Mouse (Mus musculus): ENCODE results near the gene Ncaph. TPM values are rescaled to one million over a fixed set of nuclear protein-coding genes. Genes with fewer than 3 reads are reported as not detected.

Gene Ncaph
- polyA plus RNA-seq, 1 experiment from 2014 or later = 14.5 TPM

GRCm38 (mm10) chr2:127074116-127074515 is 59.6 kb downstream of the Ncaph start:
- WGBS = 95% methylated on average over 2 of the region's 2 CpGs
- H3K4me3 ChIP-seq (ENCODE audit: low read length) = no peak overlapping the region

GRCm38 (mm10) chr2:127070879-127071278 is 62.9 kb downstream of the Ncaph start:
- Histone ChIP-seq H3K36me3 (ENCODE audit: control insufficient read depth, insufficient read depth, low read length) (peaks cover 3% of the 10 kb centered on the region; the same call in 1 of the 2 replicates), H3K4me3 (ENCODE audit: low read length) (peak overlapping the region; percentile 60), H3K27me3 (replicated peaks; ENCODE audit: control insufficient read depth, insufficient read depth, low read length) (no peaks in the 10 kb centered on the region), H3K9me3 (ENCODE audit: control insufficient read depth, low read length) (no peaks in the 10 kb centered on the region), H3K27ac (ENCODE audit: low read depth, low read length) (peak overlapping the region; percentile 32; the same call in 1 of the 2 replicates), H3K9ac (ENCODE audit: low read depth, low read length) (peak overlapping the region; percentile 69), H3K4me2 (ENCODE audit: low read length) (peak overlapping the region; percentile 75), H3K4me1 (ENCODE audit: control insufficient read depth, insufficient read depth, low read depth, low read length) (peaks cover 10% of the 10 kb centered on the region)
- no peak for ATAC-seq
- 12% methylated on average over 9 of the region's 9 CpGs for WGBS

More at GRCm38 (mm10) chr2:127074116-127074515, 59.6 kb downstream of the Ncaph start:
- no peak overlapping the region for H3K27ac ChIP-seq (ENCODE audit: low read depth, low read length)
- no peak overlapping the region for H3K4me2 ChIP-seq (ENCODE audit: low read length)
- H3K4me1 ChIP-seq (ENCODE audit: control insufficient read depth, insufficient read depth, low read depth, low read length) = peaks cover 10% of the 10 kb centered on the region
- no peaks in the 10 kb centered on the region for H3K9me3 ChIP-seq (ENCODE audit: control insufficient read depth, low read length)
- no peak for ATAC-seq
- H3K36me3 ChIP-seq (ENCODE audit: control insufficient read depth, insufficient read depth, low read length) = no peaks in the 10 kb centered on the region
- H3K9ac ChIP-seq (ENCODE audit: low read depth, low read length) = no peak overlapping the region
- no peaks in the 10 kb centered on the region for H3K27me3 ChIP-seq (replicated peaks; ENCODE audit: control insufficient read depth, insufficient read depth, low read length)

GRCm38 (mm10) chr2:127070435-127070841 is 63.3 kb downstream of the Ncaph start, which contains the start of gene Blvra:
Blvra (plus strand) TSS chr2:127070665.
- H3K9me3 ChIP-seq (ENCODE audit: control insufficient read depth, low read length) = no peaks in the 10 kb centered on the region
- H3K36me3 ChIP-seq (ENCODE audit: control insufficient read depth, insufficient read depth, low read length) = peaks cover 3% of the 10 kb centered on the region; the same call in 1 of the 2 replicates
- no peaks in the 10 kb centered on the region for H3K27me3 ChIP-seq (replicated peaks; ENCODE audit: control insufficient read depth, insufficient read depth, low read length)
- H3K27ac ChIP-seq (ENCODE audit: low read depth, low read length) = peak within 1 kb of the TSS; percentile 32; the same call in 1 of the 2 replicates
- peak within 1 kb of the TSS; percentile 60 for H3K4me3 ChIP-seq (ENCODE audit: low read length)
- under 1% methylated on average over 28 of the region's 32 CpGs for WGBS
- peak within 1 kb of the TSS; percentile 75 for H3K4me2 ChIP-seq (ENCODE audit: low read length)
- peak within 1 kb of the TSS; percentile 69 for H3K9ac ChIP-seq (ENCODE audit: low read depth, low read length)
- peak; percentile 100 for ATAC-seq
- peaks cover 10% of the 10 kb centered on the region for H3K4me1 ChIP-seq (ENCODE audit: control insufficient read depth, insufficient read depth, low read depth, low read length)

- Histone ChIP-seq H3K27ac (ENCODE audit: low read depth, low read length) (0 out of 2 replicates have a peak overlapping the region, but pooled peaks have one; percentile 18), H3K4me3 (ENCODE audit: low read length) (peak overlapping the region; percentile 60), H3K9ac (ENCODE audit: low read depth, low read length) (peak overlapping the region; percentile 69; the same call in 1 of the 2 replicates), H3K27me3 (replicated peaks; ENCODE audit: control insufficient read depth, insufficient read depth, low read length) (no peaks in the 10 kb centered on the region), H3K4me2 (ENCODE audit: low read length) (peak overlapping the region; percentile 75), H3K4me1 (ENCODE audit: control insufficient read depth, insufficient read depth, low read depth, low read length) (peaks cover 10% of the 10 kb centered on the region), H3K9me3 (ENCODE audit: control insufficient read depth, low read length) (no peaks in the 10 kb centered on the region), H3K36me3 (ENCODE audit: control insufficient read depth, insufficient read depth, low read length) (peaks cover 3% of the 10 kb centered on the region; the same call in 1 of the 2 replicates)
- 15% methylated on average over 11 of the region's 11 CpGs for WGBS
- peak; percentile 27; the same call in 1 of the 2 replicates for ATAC-seq
These were observed 63.8 kb downstream of the Ncaph start for GRCm38 (mm10) chr2:127069781-127070434.

- H3K9me3 ChIP-seq (ENCODE audit: control insufficient read depth, low read length) = no peaks in the 10 kb centered on the region
- H3K36me3 ChIP-seq (ENCODE audit: control insufficient read depth, insufficient read depth, low read length) = peaks cover 3% of the 10 kb centered on the region; the same call in 1 of the 2 replicates
- ATAC-seq = no peak
- H3K27me3 ChIP-seq (replicated peaks; ENCODE audit: control insufficient read depth, insufficient read depth, low read length) = no peaks in the 10 kb centered on the region
- WGBS = 71% methylated on average over 7 of the region's 7 CpGs
- H3K4me3 ChIP-seq (ENCODE audit: low read length) = no peak overlapping the region
- H3K4me2 ChIP-seq (ENCODE audit: low read length) = no peak overlapping the region
- H3K9ac ChIP-seq (ENCODE audit: low read depth, low read length) = no peak overlapping the region
- peaks cover 10% of the 10 kb centered on the region for H3K4me1 ChIP-seq (ENCODE audit: control insufficient read depth, insufficient read depth, low read depth, low read length)
- H3K27ac ChIP-seq (ENCODE audit: low read depth, low read length) = no peak overlapping the region
These were observed 64.9 kb downstream of the Ncaph start for GRCm38 (mm10) chr2:127068806-127069205.

- H3K27ac ChIP-seq (ENCODE audit: low read depth, low read length) = no peak overlapping the region
- no peak overlapping the region for H3K9ac ChIP-seq (ENCODE audit: low read depth, low read length)
- 98% methylated on average over 9 of the region's 9 CpGs for WGBS
- no peak overlapping the region for H3K4me2 ChIP-seq (ENCODE audit: low read length)
- no peak overlapping the region for H3K4me3 ChIP-seq (ENCODE audit: low read length)
- H3K36me3 ChIP-seq (ENCODE audit: control insufficient read depth, insufficient read depth, low read length) = peaks cover 27% of the 10 kb centered on the region
- no peaks in the 10 kb centered on the region for H3K9me3 ChIP-seq (ENCODE audit: control insufficient read depth, low read length)
- no peaks in the 10 kb centered on the region for H3K27me3 ChIP-seq (replicated peaks; ENCODE audit: control insufficient read depth, insufficient read depth, low read length)
- no peaks in the 10 kb centered on the region for H3K4me1 ChIP-seq (ENCODE audit: control insufficient read depth, insufficient read depth, low read depth, low read length)
- ATAC-seq = no peak
These were observed 72.3 kb downstream of the Ncaph start for GRCm38 (mm10) chr2:127061471-127061870.

Other genes with a start within 250 kb of the Ncaph start
- 33.8 and 37.4 TPM in 2 replicates for gene Sppl2a, start 200.7 kb downstream of the Ncaph start, polyA plus RNA-seq (2015; fragmentation: Nextera tagmentation; extraction: Ambion mirVana)
- 9.8 and 11.6 TPM in 2 replicates for gene Ap4e1, start 125.2 kb downstream of the Ncaph start, polyA plus RNA-seq (2015; fragmentation: Nextera tagmentation; extraction: Ambion mirVana)
- 30.4 and 30.9 TPM in 2 replicates for gene Blvra, start 63.3 kb downstream of the Ncaph start, polyA plus RNA-seq (2015; fragmentation: Nextera tagmentation; extraction: Ambion mirVana)
- gene Itpripl1, start 9.5 kb upstream of the Ncaph start, polyA plus RNA-seq (2015; fragmentation: Nextera tagmentation; extraction: Ambion mirVana) = 11.0 and 12.4 TPM in 2 replicates
- gene 1810024B03Rik, start 74.3 kb upstream of the Ncaph start, polyA plus RNA-seq (2015; fragmentation: Nextera tagmentation; extraction: Ambion mirVana) = 0.88 and 0.96 TPM in 2 replicates
- 40.1 and 51.3 TPM in 2 replicates for gene Snrnp200, start 74.4 kb upstream of the Ncaph start, polyA plus RNA-seq (2015; fragmentation: Nextera tagmentation; extraction: Ambion mirVana)
- gene Ciao1, start 113.9 kb upstream of the Ncaph start, polyA plus RNA-seq (2015; fragmentation: Nextera tagmentation; extraction: Ambion mirVana) = 59.0 and 61.6 TPM in 2 replicates
- gene Tmem127, start 114.0 kb upstream of the Ncaph start, polyA plus RNA-seq (2015; fragmentation: Nextera tagmentation; extraction: Ambion mirVana) = 58.7 and 61.1 TPM in 2 replicates
- gene Stard7, start 136.3 kb upstream of the Ncaph start, polyA plus RNA-seq (2015; fragmentation: Nextera tagmentation; extraction: Ambion mirVana) = 85.9 and 91.6 TPM in 2 replicates
- gene Dusp2, start 202.2 kb upstream of the Ncaph start, polyA plus RNA-seq (2015; fragmentation: Nextera tagmentation; extraction: Ambion mirVana) = 14.9 and 17.1 TPM in 2 replicates
- not detected in 2 replicates for gene Astl, start 204.7 kb upstream of the Ncaph start, polyA plus RNA-seq (2015; fragmentation: Nextera tagmentation; extraction: Ambion mirVana)
- 0.72 and 0.90 TPM in 2 replicates for gene Adra2b, start 229.3 kb upstream of the Ncaph start, polyA plus RNA-seq (2015; fragmentation: Nextera tagmentation; extraction: Ambion mirVana)